18 mouse cellular contexts compared by ENCODE assay signal in genomic region chr9:34186314-34186713, GRCm38 (mm10).
DNase-seq lines count a peak whose midpoint lies in the region; ATAC-seq lines count a peak whose summit lies in the region.
"Had no signal": no experiment of that assay in that cellular context is flagged by ENCODE, and none has a peak within 500 bp of the region (broad histone marks: within the 10 kb centered on the region; RNA-seq: fewer than 3 reads in every experiment).

No protein-coding gene starts in this region.

- DNase-seq in frontal cortex, postnatal 10 days (ENCODE audit: low spot score in 2 of 2), result no peak
- peak; percentile 10 to 22 for DNase-seq in left cerebral cortex, postnatal 36 days (ENCODE audit: low spot score in 2 of 2)
- DNase-seq in left cerebral cortex, postnatal 4 days, result no peak
- DNase-seq in right cerebral cortex, postnatal 10 days (ENCODE audit: low spot score in 2 of 2), result peak; percentile 24 to 48
- DNase-seq in telencephalon, adult 2 months (ENCODE audit: low read depth, low spot score), result peak; percentile 23
- no peak for DNase-seq in cerebellum, postnatal 25 days
- DNase-seq: adrenal gland, postnatal 14 days; B cell, adult 2 months; cerebellum, adult 18-20 months; cerebellum, postnatal 10 days; embryo, embryonic 11 days; gastrocnemius, adult 2 months; gastrocnemius, postnatal 25 days had no signal

- ATAC-seq in frontal cortex, adult (ENCODE audit: low TSS enrichment), result peak; percentile 94
- ATAC-seq: activated CD4-positive, CD25-positive, alpha-beta regulatory T cell, adult 4 months; CD4-positive, CD25-positive, alpha-beta regulatory T cell, adult 4 months; forebrain, embryonic 14.5 days; Patski had no signal

- intact Hi-C loops in left cerebral cortex, postnatal 36 days (cut with DNase I), result no loop called here
- intact Hi-C loops in left cerebral cortex, postnatal 4 days (cut with DNase I), result no loop called here

Comparison
In these comparisons a context has a peak if more than half of its experiments do, and no peak if none do; other contexts are left out.
1. DNase-seq: peak in left cerebral cortex, postnatal 36 days (2 of 2), right cerebral cortex, postnatal 10 days (2 of 2) and telencephalon, adult 2 months (single experiment); none in frontal cortex, postnatal 10 days (0 of 2), left cerebral cortex, postnatal 4 days (single experiment) and cerebellum, postnatal 25 days (0 of 2).